In genomic region chr8:105288231-105288630, GRCm38 (mm10) we compare ENCODE assay signal across 11 mouse cellular contexts. TPM values are rescaled to one million over a fixed set of nuclear protein-coding genes. Genes with fewer than 3 reads are reported as not detected.
A peak's percentile ranks its signal among the peaks of the same experiment; 100 is the strongest.
DNase-seq lines count a peak whose midpoint lies in the region; ATAC-seq and TF ChIP-seq lines count a peak whose summit lies in the region.
"Had no signal": no experiment of that assay in that cellular context is flagged by ENCODE, and none has a peak within 500 bp of the region (broad histone marks: within the 10 kb centered on the region; RNA-seq: fewer than 3 reads in every experiment).

No protein-coding gene starts in this region.

- H3K27me3 ChIP-seq in lung, embryonic 16.5 days (ENCODE audit: control insufficient read depth, insufficient read depth, low read depth, low read length) = peaks cover 7% of the 10 kb centered on the region
- peaks cover 11% of the 10 kb centered on the region for H3K27me3 ChIP-seq in embryonic facial prominence, embryonic 14.5 days (replicated peaks; ENCODE audit: control insufficient read depth, insufficient read depth, low read length)
- H3K27me3 ChIP-seq in hindbrain, embryonic 15.5 days = no peaks in the 10 kb centered on the region
- H3K27me3 ChIP-seq in myocyte (ENCODE audit: control insufficient read depth, insufficient read depth, insufficient read length) = no peaks in the 10 kb centered on the region

- no peaks in the 10 kb centered on the region for H3K9me3 ChIP-seq in lung, embryonic 16.5 days (ENCODE audit: control insufficient read depth, low read length)
- no peaks in the 10 kb centered on the region for H3K9me3 ChIP-seq in embryonic facial prominence, embryonic 14.5 days (ENCODE audit: control insufficient read depth, low read length)
- H3K9me3 ChIP-seq in hindbrain, embryonic 15.5 days = no peaks in the 10 kb centered on the region
- H3K9me3 ChIP-seq: liver, embryonic 13.5 days had no signal

- no peak for ATAC-seq in lung, embryonic 16.5 days (ENCODE audit: low read depth)
- no peak for ATAC-seq in embryonic facial prominence, embryonic 14.5 days (ENCODE audit: low read depth)
- ATAC-seq in hindbrain, embryonic 15.5 days (ENCODE audit: low FRiP score, low read depth) = no peak

- peak overlapping the region; percentile 63; the same call in 1 of the 2 replicates for H3K4me2 ChIP-seq in lung, embryonic 16.5 days (ENCODE audit: low read depth, low read length)
- peak overlapping the region; percentile 64 for H3K4me2 ChIP-seq in embryonic facial prominence, embryonic 14.5 days (ENCODE audit: low read depth, low read length)
- H3K4me2 ChIP-seq in hindbrain, embryonic 15.5 days = peak overlapping the region; percentile 69
- H3K4me2 ChIP-seq in myocyte (ENCODE audit: low read depth) = peak overlapping the region; percentile 87

- 82% methylated on average over 5 of the region's 5 CpGs for WGBS in lung, embryonic 16.5 days
- 93% methylated on average over 5 of the region's 5 CpGs for WGBS in embryonic facial prominence, embryonic 14.5 days
- WGBS in hindbrain, embryonic 15.5 days = 70% methylated on average over 5 of the region's 5 CpGs

- peaks cover 24% of the 10 kb centered on the region for H3K4me1 ChIP-seq in lung, embryonic 16.5 days (replicated peaks; ENCODE audit: control insufficient read depth, insufficient read depth, low read length)
- H3K4me1 ChIP-seq in embryonic facial prominence, embryonic 14.5 days (ENCODE audit: control insufficient read depth, insufficient read depth, low read length) = peaks cover 9% of the 10 kb centered on the region; the same call in 1 of the 2 replicates
- peaks cover 51% of the 10 kb centered on the region for H3K4me1 ChIP-seq in hindbrain, embryonic 15.5 days (replicated peaks)

- no peak overlapping the region for H3K4me3 ChIP-seq in lung, embryonic 16.5 days (ENCODE audit: low read length)
- H3K4me3 ChIP-seq in embryonic facial prominence, embryonic 14.5 days (ENCODE audit: low read depth, low read length) = peak overlapping the region; percentile 57; the same call in 1 of the 2 replicates
- peak overlapping the region; percentile 56 for H3K4me3 ChIP-seq in hindbrain, embryonic 15.5 days
- H3K4me3 ChIP-seq in myocyte = peak overlapping the region; percentile 35

- DNase-seq in lung, postnatal 25 days (ENCODE audit: low spot score) = no peak
- no peak for DNase-seq in embryonic facial prominence, embryonic 14.5 days (ENCODE audit: low spot score)
- no peak for DNase-seq in adrenal gland, postnatal 14 days
- DNase-seq in thymus, postnatal 4 days = no peak
- DNase-seq in left cerebral cortex, adult 8-10 months (ENCODE audit: low spot score in 2 of 2) = no peak
- DNase-seq: heart, postnatal 36 days; thymus, postnatal 25 days had no signal

- TF ChIP-seq POLR2A in myocyte (IDR thresholded peaks at IDR 0.05; ENCODE audit: insufficient read length, low read depth) = no peak

- peaks cover 23% of the 10 kb centered on the region for H3K79me2 ChIP-seq in myocyte (ENCODE audit: control insufficient read depth, insufficient read depth)

- no peaks in the 10 kb centered on the region for H3K36me3 ChIP-seq in lung, embryonic 16.5 days (ENCODE audit: control insufficient read depth, insufficient read depth, low read length)
- H3K36me3 ChIP-seq in embryonic facial prominence, embryonic 14.5 days (ENCODE audit: control insufficient read depth, insufficient read depth, low read length) = 0 out of 2 replicates have a peak, but pooled peaks cover 8% of the 10 kb centered on the region
- H3K36me3 ChIP-seq in hindbrain, embryonic 15.5 days = peaks cover 13% of the 10 kb centered on the region
- no peaks in the 10 kb centered on the region for H3K36me3 ChIP-seq in myocyte (ENCODE audit: control insufficient read depth, insufficient read depth)
- H3K36me3 ChIP-seq: liver, embryonic 13.5 days had no signal

- peak overlapping the region; percentile 65; the same call in 1 of the 2 replicates for H3K9ac ChIP-seq in lung, embryonic 16.5 days (ENCODE audit: low read length)
- H3K9ac ChIP-seq in embryonic facial prominence, embryonic 14.5 days (ENCODE audit: low read depth, low read length) = no peak overlapping the region; the same call in 1 of the 2 replicates
- peak overlapping the region; percentile 40 for H3K9ac ChIP-seq in hindbrain, embryonic 15.5 days
- H3K9ac ChIP-seq: liver, embryonic 13.5 days had no signal

- no peak overlapping the region for H3K27ac ChIP-seq in lung, embryonic 16.5 days (ENCODE audit: low read length)
- no peak overlapping the region for H3K27ac ChIP-seq in embryonic facial prominence, embryonic 14.5 days (replicated peaks; ENCODE audit: low read depth, low read length)
- peak overlapping the region; percentile 94 for H3K27ac ChIP-seq in hindbrain, embryonic 15.5 days (replicated peaks)
- H3K27ac ChIP-seq: liver, embryonic 13.5 days had no signal

- no peak overlapping the region for H3ac ChIP-seq in myocyte (ENCODE audit: control insufficient read depth, insufficient read length)

TF ChIP-seq in myocyte, 11 proteins besides CTCF, POLR2A, EP300 and RAD21:
- TF ChIP-seq SRF (IDR thresholded peaks at IDR 0.05; ENCODE audit: control insufficient read depth, insufficient read length, low read depth) = no peak
- TF ChIP-seq TCF3 (IDR thresholded peaks at IDR 0.05; ENCODE audit: insufficient read length, low read depth) = no peak
- no peak for TF ChIP-seq TCF12 (IDR thresholded peaks at IDR 0.05; ENCODE audit: insufficient read depth, poor library complexity, severe bottlenecking)
- TF ChIP-seq USF1 (IDR thresholded peaks at IDR 0.05; ENCODE audit: low read depth) = no peak
- no peak for TF ChIP-seq CEBPB (IDR thresholded peaks at IDR 0.05; ENCODE audit: insufficient read depth, poor library complexity, severe bottlenecking)
- TF ChIP-seq MAX (IDR thresholded peaks at IDR 0.05; ENCODE audit: low read depth) = no peak
- no peak for TF ChIP-seq MYOD1 (IDR thresholded peaks at IDR 0.05; ENCODE audit: control insufficient read depth in 1 of 3, insufficient read length in 2 of 3, low read depth in 2 of 3)
- no peak for TF ChIP-seq POLR2AphosphoS2 (IDR thresholded peaks at IDR 0.05; ENCODE audit: insufficient read length, low read depth)
- no peak for TF ChIP-seq E2F4 (IDR thresholded peaks at IDR 0.05; ENCODE audit: insufficient read depth)
- TF ChIP-seq REST (IDR thresholded peaks at IDR 0.05; ENCODE audit: insufficient read depth, insufficient read length) = no peak
- TF ChIP-seq MYOG (IDR thresholded peaks at IDR 0.05; ENCODE audit: control insufficient read depth in 1 of 3, insufficient read depth in 1 of 3, insufficient read length in 2 of 3, low read depth in 2 of 3) = no peak

RNA-seq across cellular contexts. Expression of gene 4931428F04Rik, which starts 1.4 kb away (rescaled TPM):
- polyA plus RNA-seq in lung, embryonic 16.5 days (2015; fragmentation: Nextera tagmentation; extraction: Ambion mirVana) = 8.3 and 9.5 TPM in 2 replicates
- polyA plus RNA-seq in embryonic facial prominence, embryonic 14.5 days (2014; fragmentation: Nextera tagmentation; extraction: Ambion mirVana) = 8.1 and 10.6 TPM in 2 replicates
- 124 and 146 TPM in 2 replicates for polyA plus RNA-seq in hindbrain, embryonic 15.5 days (2015; fragmentation: Nextera tagmentation; extraction: Ambion mirVana)
- 6.2 TPM for polyA plus RNA-seq in myocyte (2012; fragmentation: generic; extraction: Trizol)
- 2.6 and 4.6 TPM in 2 replicates for total RNA-seq in adrenal gland, postnatal 14 days (2021)
- total RNA-seq in left cerebral cortex, adult 8-10 months (2022) = 10 to 100 TPM; 22.0 to 26.7 (median 24.2) TPM

RNA-seq across cellular contexts. Expression of gene Exoc3l, which starts 7.7 kb away (rescaled TPM):
- polyA plus RNA-seq in lung, embryonic 16.5 days (2015; fragmentation: Nextera tagmentation; extraction: Ambion mirVana) = 34.4 and 35.5 TPM in 2 replicates
- 7.7 and 8.9 TPM in 2 replicates for polyA plus RNA-seq in embryonic facial prominence, embryonic 14.5 days (2014; fragmentation: Nextera tagmentation; extraction: Ambion mirVana)
- polyA plus RNA-seq in hindbrain, embryonic 15.5 days (2015; fragmentation: Nextera tagmentation; extraction: Ambion mirVana) = 11.6 and 14.2 TPM in 2 replicates
- 23.4 TPM for polyA plus RNA-seq in myocyte (2012; fragmentation: generic; extraction: Trizol)
- 16.0 and 20.2 TPM in 2 replicates for total RNA-seq in adrenal gland, postnatal 14 days (2021)
- total RNA-seq in left cerebral cortex, adult 8-10 months (2022) = 1 to 10 TPM; 1.4 to 2.2 (median 1.8) TPM

RNA-seq across cellular contexts. Expression of gene E2f4, which starts 9.2 kb away (rescaled TPM):
- 69.1 and 76.2 TPM in 2 replicates for polyA plus RNA-seq in lung, embryonic 16.5 days (2015; fragmentation: Nextera tagmentation; extraction: Ambion mirVana)
- 72.2 and 73.8 TPM in 2 replicates for polyA plus RNA-seq in embryonic facial prominence, embryonic 14.5 days (2014; fragmentation: Nextera tagmentation; extraction: Ambion mirVana)
- polyA plus RNA-seq in hindbrain, embryonic 15.5 days (2015; fragmentation: Nextera tagmentation; extraction: Ambion mirVana) = 44.0 and 51.0 TPM in 2 replicates
- polyA plus RNA-seq in myocyte (2012; fragmentation: generic; extraction: Trizol) = 59.7 TPM
- 44.5 and 44.9 TPM in 2 replicates for total RNA-seq in adrenal gland, postnatal 14 days (2021)
- 10 to 100 TPM; 31.2 to 39.0 (median 34.8) TPM for total RNA-seq in left cerebral cortex, adult 8-10 months (2022)

RNA-seq across cellular contexts. Expression of gene Nol3, which starts 12.3 kb away (rescaled TPM):
- polyA plus RNA-seq in lung, embryonic 16.5 days (2015; fragmentation: Nextera tagmentation; extraction: Ambion mirVana) = 2.0 and 2.1 TPM in 2 replicates
- polyA plus RNA-seq in embryonic facial prominence, embryonic 14.5 days (2014; fragmentation: Nextera tagmentation; extraction: Ambion mirVana) = 5.3 and 5.4 TPM in 2 replicates
- 5.2 and 5.7 TPM in 2 replicates for polyA plus RNA-seq in hindbrain, embryonic 15.5 days (2015; fragmentation: Nextera tagmentation; extraction: Ambion mirVana)
- polyA plus RNA-seq in myocyte (2012; fragmentation: generic; extraction: Trizol) = 23.2 TPM
- 11.5 and 13.4 TPM in 2 replicates for total RNA-seq in adrenal gland, postnatal 14 days (2021)
- 10 to 100 TPM; 10.6 to 13.8 (median 13.1) TPM for total RNA-seq in left cerebral cortex, adult 8-10 months (2022)

RNA-seq across cellular contexts. Expression of gene Elmo3, which starts 17.2 kb away (rescaled TPM):
- polyA plus RNA-seq in lung, embryonic 16.5 days (2015; fragmentation: Nextera tagmentation; extraction: Ambion mirVana) = 14.8 and 15.6 TPM in 2 replicates
- 5.1 and 7.4 TPM in 2 replicates for polyA plus RNA-seq in embryonic facial prominence, embryonic 14.5 days (2014; fragmentation: Nextera tagmentation; extraction: Ambion mirVana)
- polyA plus RNA-seq in hindbrain, embryonic 15.5 days (2015; fragmentation: Nextera tagmentation; extraction: Ambion mirVana) = 1.3 and 1.5 TPM in 2 replicates
- 0.92 TPM for polyA plus RNA-seq in myocyte (2012; fragmentation: generic; extraction: Trizol)
- 3.9 and 5.0 TPM in 2 replicates for total RNA-seq in adrenal gland, postnatal 14 days (2021)
- 1 to 10 TPM; 1.5 to 3.0 (median 2.3) TPM for total RNA-seq in left cerebral cortex, adult 8-10 months (2022)

Comparison
In these comparisons a context has a peak if more than half of its experiments do, and no peak if none do; other contexts are left out.
1. RNA of gene 4931428F04Rik, which starts 1.4 kb away (polyA plus RNA-seq): 124 to 146 TPM in hindbrain, embryonic 15.5 days; 8.3 to 9.5 TPM in lung, embryonic 16.5 days, 8.1 to 10.6 TPM in embryonic facial prominence, embryonic 14.5 days and 6.2 TPM in myocyte (single experiment); every median in the first group is over 10 times any median in the second.
2. Peak in every context shown above with its lines, with median percentiles within 50 percentile points of each other: H3K4me2 ChIP-seq.